In the genomic region with DNA sequence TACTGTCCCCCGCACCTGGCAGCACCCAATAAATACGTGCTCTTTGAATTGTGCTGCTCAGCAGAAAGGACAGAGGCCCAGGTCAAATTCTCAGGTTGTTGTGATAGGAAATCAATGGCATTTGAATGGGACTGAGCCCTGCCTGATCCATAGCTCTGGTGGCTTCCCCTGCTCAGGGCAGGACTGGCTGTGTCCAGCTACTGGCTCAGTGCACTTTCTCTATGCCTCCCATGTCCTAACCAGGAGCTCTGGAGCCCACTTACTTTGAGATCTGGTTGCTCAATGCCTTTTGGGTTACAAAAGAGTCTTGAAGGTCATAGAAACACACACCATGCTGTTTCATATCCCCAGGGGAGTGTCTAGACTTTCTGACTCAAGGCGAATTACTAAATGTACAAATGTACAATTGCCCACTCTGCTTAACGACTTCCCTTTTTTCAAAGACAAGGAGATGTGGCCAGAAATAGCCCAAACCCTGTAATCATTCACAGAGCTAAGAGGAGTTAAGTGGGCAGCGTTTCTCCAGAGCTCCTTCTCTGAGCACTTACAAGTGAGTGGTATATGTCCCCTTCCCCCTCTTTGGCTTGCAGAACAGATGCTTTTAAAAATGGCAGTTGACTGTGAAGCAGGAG, we compare ENCODE assay signal across 10 mouse cellular contexts.
A peak's percentile ranks its signal among the peaks of the same experiment; 100 is the strongest.
DNase-seq lines count a peak whose midpoint lies in the region; ATAC-seq and TF ChIP-seq lines count a peak whose summit lies in the region.
"Had no signal": no experiment of that assay in that cellular context is flagged by ENCODE, and none has a peak within 500 bp of the region (broad histone marks: within the 10 kb centered on the region; RNA-seq: fewer than 3 reads in every experiment).

No protein-coding gene starts in this region.

- no peak for TF ChIP-seq CTCF in left cerebral cortex, adult 2 months (IDR thresholded peaks at IDR 0.05)
- TF ChIP-seq CTCF in lung, adult 2 months (IDR thresholded peaks at IDR 0.05; ENCODE audit: insufficient read depth, low read length): no peak
- TF ChIP-seq CTCF in olfactory bulb, adult 2 months (IDR thresholded peaks at IDR 0.05; ENCODE audit: insufficient read depth, low read depth, low read length): no peak

- H3K36me3 ChIP-seq in forebrain, embryonic 16.5 days (ENCODE audit: control insufficient read depth, insufficient read depth): no peaks in the 10 kb centered on the region
- H3K36me3 ChIP-seq: kidney, embryonic 15.5 days; liver, embryonic 15.5 days had no signal

- peaks cover 7% of the 10 kb centered on the region for H3K4me1 ChIP-seq in lung, adult 2 months (ENCODE audit: control insufficient read depth, insufficient read depth, low read length)
- peaks cover 9% of the 10 kb centered on the region for H3K4me1 ChIP-seq in olfactory bulb, adult 2 months (ENCODE audit: control insufficient read depth, insufficient read depth, low read length)
- H3K4me1 ChIP-seq in forebrain, embryonic 16.5 days (replicated peaks; ENCODE audit: control insufficient read depth, insufficient read depth, low read length): 0 out of 2 replicates have a peak, but pooled peaks cover 5% of the 10 kb centered on the region
- H3K4me1 ChIP-seq: kidney, embryonic 15.5 days; liver, embryonic 15.5 days had no signal

- no peak overlapping the region for H3K4me3 ChIP-seq in left cerebral cortex, adult 2 months
- H3K4me3 ChIP-seq in lung, adult 2 months (replicated peaks; ENCODE audit: extremely low read depth, low read depth, low read length): no peak overlapping the region
- H3K4me3 ChIP-seq in olfactory bulb, adult 2 months (ENCODE audit: insufficient read depth, low read depth, low read length): no peak overlapping the region
- no peak overlapping the region for H3K4me3 ChIP-seq in forebrain, embryonic 16.5 days (replicated peaks; ENCODE audit: low read length)
- H3K4me3 ChIP-seq: kidney, embryonic 15.5 days; liver, embryonic 15.5 days had no signal

- H3K27me3 ChIP-seq in forebrain, embryonic 16.5 days (replicated peaks; ENCODE audit: control insufficient read depth, insufficient read depth, low read length): no peaks in the 10 kb centered on the region
- H3K27me3 ChIP-seq: kidney, embryonic 15.5 days; liver, embryonic 15.5 days had no signal

- ATAC-seq in forebrain, embryonic 16.5 days: no peak

- 38% methylated on average over 5 of the region's 5 CpGs for WGBS in lung, adult 2 months
- WGBS in olfactory bulb, adult 2 months: 42% methylated on average over 5 of the region's 5 CpGs
- 56% methylated on average over 5 of the region's 5 CpGs for WGBS in forebrain, embryonic 16.5 days

- no peak overlapping the region for H3K9ac ChIP-seq in forebrain, embryonic 16.5 days (replicated peaks; ENCODE audit: low read depth, low read length)
- H3K9ac ChIP-seq: kidney, embryonic 15.5 days; liver, embryonic 15.5 days had no signal

- peak; percentile 37 to 60 for DNase-seq in left cerebral cortex, postnatal 14 days (ENCODE audit: low spot score in 2 of 2)
- DNase-seq in left cerebral cortex, adult 2 months (ENCODE audit: extremely low spot score in 1 of 2, low spot score in 2 of 2): no peak
- peak; percentile 11 for DNase-seq in adipocyte (ENCODE audit: low spot score)
- DNase-seq in lung, adult 2 months: no peak
- no peak for DNase-seq in gastrocnemius, adult 8-10 months (ENCODE audit: low spot score in 2 of 2)
- DNase-seq: cerebellum, adult 11 months had no signal

- no peak overlapping the region for H3K4me2 ChIP-seq in forebrain, embryonic 16.5 days (ENCODE audit: low read length)
- H3K4me2 ChIP-seq: kidney, embryonic 15.5 days; liver, embryonic 15.5 days had no signal

- no peak overlapping the region for H3K27ac ChIP-seq in left cerebral cortex, adult 2 months
- H3K27ac ChIP-seq in olfactory bulb, adult 2 months (ENCODE audit: insufficient read depth, low read depth, low read length): peak overlapping the region; percentile 93
- no peak overlapping the region for H3K27ac ChIP-seq in forebrain, embryonic 16.5 days (ENCODE audit: low read length)
- H3K27ac ChIP-seq: kidney, embryonic 15.5 days; liver, embryonic 15.5 days had no signal

- no peaks in the 10 kb centered on the region for H3K9me3 ChIP-seq in forebrain, embryonic 16.5 days (ENCODE audit: control insufficient read depth, low read length)
- H3K9me3 ChIP-seq: kidney, embryonic 15.5 days; liver, embryonic 15.5 days had no signal

- intact Hi-C loops in left cerebral cortex, postnatal 14 days (cut with DNase I): no loop called here
- intact Hi-C loops in left cerebral cortex, adult 2 months (cut with DNase I): no loop called here

- peak; percentile 78; the same call in 1 of the 2 replicates for TF ChIP-seq POLR2A in lung, adult 2 months (IDR thresholded peaks at IDR 0.05; ENCODE audit: borderline replicate concordance, extremely low read depth, low read depth, low read length)
- no peak for TF ChIP-seq POLR2A in olfactory bulb, adult 2 months (IDR thresholded peaks at IDR 0.05; ENCODE audit: insufficient read depth, low read depth, low read length)

Comparison
In these comparisons a context has a peak if more than half of its experiments do, and no peak if none do; other contexts are left out.
1. DNase-seq: peak in left cerebral cortex, postnatal 14 days (2 of 2) and adipocyte (single experiment); none in left cerebral cortex, adult 2 months (0 of 2), lung, adult 2 months (single experiment) and gastrocnemius, adult 8-10 months (0 of 2).